Mouse (Mus musculus): ENCODE measurements around the gene Tmem82. TPM values are rescaled to one million over a fixed set of nuclear protein-coding genes. Genes with fewer than 3 reads are reported as not detected.

Gene Tmem82
- polyA plus RNA-seq, 1 experiment from 2014 or later: 0.74 TPM

DNA sequence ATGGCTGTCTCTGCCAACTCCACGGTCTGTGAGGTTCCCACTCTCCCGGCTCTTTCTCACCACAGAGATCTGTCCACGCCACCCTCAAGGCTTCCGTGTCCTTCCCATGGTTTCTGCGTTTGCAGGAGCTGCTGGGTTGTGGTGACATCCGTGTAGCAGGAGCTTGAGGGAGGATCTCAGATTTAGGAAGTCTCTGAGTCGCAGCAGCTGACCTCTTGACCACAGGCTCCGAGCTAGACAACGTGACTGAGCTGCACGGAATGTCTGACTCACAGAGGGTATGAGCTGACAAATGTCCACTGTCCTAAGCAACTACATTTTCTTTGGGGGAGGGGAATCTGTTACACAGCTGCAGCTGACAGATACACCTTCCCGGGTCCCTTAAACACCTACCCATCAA lies 12.6 kb downstream of the Tmem82 start, which contains the start of gene Fblim1:
TSS of gene Fblim1 (minus strand) at position 236 of the 400 bp plus-strand sequence.
- no peak within 1 kb of the TSS for H3K27ac ChIP-seq
- H3K9ac ChIP-seq: no peak within 1 kb of the TSS
- 82% methylated on average over 11 of the region's 11 CpGs for WGBS
- no peak within 1 kb of the TSS for H3K4me2 ChIP-seq
- H3K36me3 ChIP-seq: no peaks in the 10 kb centered on the region
- no peaks in the 10 kb centered on the region for H3K27me3 ChIP-seq
- H3K4me1 ChIP-seq: peaks cover 9% of the 10 kb centered on the region; the same call in 1 of the 2 replicates
- H3K9me3 ChIP-seq: no peaks in the 10 kb centered on the region
- no peak for ATAC-seq (ENCODE audit: insufficient number of reproducible peaks, insufficient read depth, low FRiP score, low TSS enrichment, low read depth)
- no peak within 1 kb of the TSS for H3K4me3 ChIP-seq

DNA sequence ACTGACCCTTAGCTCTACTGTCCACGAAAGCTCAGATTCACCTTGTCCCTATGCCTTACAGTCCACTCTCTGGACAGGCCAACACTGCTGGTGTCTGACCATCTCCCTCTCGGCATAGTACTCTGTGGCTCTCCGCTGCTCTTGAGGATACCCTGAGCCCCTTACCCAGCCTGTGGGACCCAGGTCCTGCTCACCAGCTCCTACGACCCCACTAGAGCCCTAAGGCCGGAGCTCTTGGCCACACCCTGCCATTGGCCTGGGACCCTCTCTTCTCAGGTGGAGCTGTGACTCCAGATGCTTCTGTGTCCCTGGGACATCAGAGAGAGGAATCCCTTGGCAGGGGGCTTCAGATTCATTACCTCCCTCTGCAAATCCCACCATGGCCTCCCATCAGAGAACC lies 13.0 kb downstream of the Tmem82 start:
- Histone ChIP-seq H3K9me3 (no peaks in the 10 kb centered on the region), H3K27me3 (no peaks in the 10 kb centered on the region), H3K36me3 (no peaks in the 10 kb centered on the region), H3K4me1 (peaks cover 10% of the 10 kb centered on the region), H3K4me2 (no peak overlapping the region), H3K9ac (no peak overlapping the region), H3K27ac (no peak overlapping the region), H3K4me3 (no peak overlapping the region)
- WGBS: 89% methylated on average over 5 of the region's 5 CpGs
- no peak for ATAC-seq (ENCODE audit: insufficient number of reproducible peaks, insufficient read depth, low FRiP score, low TSS enrichment, low read depth)

DNA sequence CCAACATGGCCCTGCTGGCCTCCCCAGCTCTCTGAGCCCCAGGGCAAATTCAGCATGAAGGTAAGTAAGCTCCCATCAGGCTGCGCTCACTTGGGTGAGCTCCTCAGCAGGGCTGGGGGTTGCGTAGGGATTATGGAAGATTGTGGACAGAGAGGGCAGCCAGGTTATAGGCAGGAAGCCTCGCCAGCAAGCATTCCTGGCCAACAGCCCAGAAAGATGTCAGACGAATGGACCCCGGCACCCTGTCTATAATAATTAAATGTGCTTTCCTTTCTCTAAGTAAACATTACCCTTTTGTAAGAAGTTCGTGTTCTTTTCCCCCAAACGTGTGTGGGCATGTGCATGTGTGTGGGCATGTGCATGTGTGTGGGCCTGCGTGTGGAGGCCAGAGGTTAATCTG lies 13.9 kb downstream of the Tmem82 start:
- H3K4me1 ChIP-seq: peaks cover 18% of the 10 kb centered on the region
- no peaks in the 10 kb centered on the region for H3K9me3 ChIP-seq
- H3K27ac ChIP-seq: peak overlapping the region; percentile 48
- ATAC-seq (ENCODE audit: insufficient number of reproducible peaks, insufficient read depth, low FRiP score, low TSS enrichment, low read depth): no peak
- H3K9ac ChIP-seq: no peak overlapping the region
- H3K4me2 ChIP-seq: no peak overlapping the region
- H3K36me3 ChIP-seq: no peaks in the 10 kb centered on the region
- H3K4me3 ChIP-seq: no peak overlapping the region
- no peaks in the 10 kb centered on the region for H3K27me3 ChIP-seq
- 48% methylated on average over 8 of the region's 8 CpGs for WGBS

DNA sequence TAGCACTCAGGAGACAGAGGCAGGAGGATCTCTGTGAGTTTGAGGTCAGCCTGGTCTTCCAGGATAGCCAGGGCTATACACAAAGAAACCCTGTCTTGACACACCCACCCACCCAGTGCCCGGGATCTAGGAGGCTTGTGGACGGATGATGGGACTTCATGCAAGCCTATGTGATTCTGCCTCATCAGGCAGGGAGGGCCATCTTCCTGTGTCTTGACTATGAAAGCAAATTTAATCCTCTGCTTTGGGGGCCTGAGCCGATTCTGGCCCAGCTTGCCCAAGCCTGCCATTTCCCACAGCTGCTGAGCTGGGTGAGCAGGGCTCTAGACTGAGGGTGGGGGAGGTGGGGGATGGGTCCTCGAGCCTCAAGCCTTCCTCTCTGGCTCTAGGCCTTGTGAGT lies 14.5 kb downstream of the Tmem82 start:
- Histone ChIP-seq H3K36me3 (no peaks in the 10 kb centered on the region), H3K9me3 (no peaks in the 10 kb centered on the region), H3K4me3 (no peak overlapping the region), H3K4me1 (peaks cover 20% of the 10 kb centered on the region), H3K9ac (no peak overlapping the region), H3K4me2 (no peak overlapping the region), H3K27ac (peak overlapping the region; percentile 48; the same call in 1 of the 2 replicates), H3K27me3 (no peaks in the 10 kb centered on the region)
- 60% methylated on average over 4 of the region's 4 CpGs for WGBS
- no peak for ATAC-seq (ENCODE audit: insufficient number of reproducible peaks, insufficient read depth, low FRiP score, low TSS enrichment, low read depth)

DNA sequence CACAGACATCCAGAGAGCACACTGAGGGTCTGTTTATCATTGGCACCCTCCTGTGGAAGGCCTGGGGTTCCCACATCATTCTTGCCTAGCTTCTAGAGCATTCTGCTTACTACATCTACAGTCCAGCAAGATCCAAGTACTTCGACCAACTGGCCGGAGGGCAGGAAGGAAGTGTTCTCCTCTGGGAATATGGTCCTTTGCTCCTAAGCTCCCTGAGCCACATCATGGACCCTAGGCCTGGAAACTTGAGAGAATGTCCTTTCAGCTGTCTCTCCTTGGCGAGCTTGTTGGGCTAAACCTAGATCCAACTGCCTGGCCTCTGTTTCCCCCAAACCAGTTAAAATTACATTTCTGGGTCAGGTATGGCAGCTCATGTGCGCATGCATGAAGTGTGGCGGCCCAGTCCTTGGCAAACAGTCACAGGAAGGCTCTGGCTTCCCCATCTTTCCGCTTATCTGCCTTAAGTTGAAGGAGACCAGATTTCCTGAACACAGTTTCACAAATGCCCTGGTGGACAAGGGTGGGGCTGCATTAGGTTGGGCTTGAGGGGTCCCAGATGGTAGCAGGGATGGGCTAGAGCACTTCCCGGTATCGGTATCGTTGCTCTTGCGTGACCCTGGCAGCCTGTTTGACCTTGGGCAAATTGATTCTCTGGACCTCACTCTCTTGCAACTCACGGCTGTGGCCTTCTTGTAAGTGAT lies 15.8 kb downstream of the Tmem82 start:
- H3K27me3 ChIP-seq: no peaks in the 10 kb centered on the region
- H3K9me3 ChIP-seq: no peaks in the 10 kb centered on the region
- WGBS: 70% methylated on average over 11 of the region's 11 CpGs
- no peak overlapping the region for H3K4me2 ChIP-seq
- H3K4me1 ChIP-seq: peaks cover 33% of the 10 kb centered on the region
- no peaks in the 10 kb centered on the region for H3K36me3 ChIP-seq
- ATAC-seq (ENCODE audit: insufficient number of reproducible peaks, insufficient read depth, low FRiP score, low TSS enrichment, low read depth): no peak
- no peak overlapping the region for H3K27ac ChIP-seq
- H3K4me3 ChIP-seq: no peak overlapping the region
- H3K9ac ChIP-seq: no peak overlapping the region

DNA sequence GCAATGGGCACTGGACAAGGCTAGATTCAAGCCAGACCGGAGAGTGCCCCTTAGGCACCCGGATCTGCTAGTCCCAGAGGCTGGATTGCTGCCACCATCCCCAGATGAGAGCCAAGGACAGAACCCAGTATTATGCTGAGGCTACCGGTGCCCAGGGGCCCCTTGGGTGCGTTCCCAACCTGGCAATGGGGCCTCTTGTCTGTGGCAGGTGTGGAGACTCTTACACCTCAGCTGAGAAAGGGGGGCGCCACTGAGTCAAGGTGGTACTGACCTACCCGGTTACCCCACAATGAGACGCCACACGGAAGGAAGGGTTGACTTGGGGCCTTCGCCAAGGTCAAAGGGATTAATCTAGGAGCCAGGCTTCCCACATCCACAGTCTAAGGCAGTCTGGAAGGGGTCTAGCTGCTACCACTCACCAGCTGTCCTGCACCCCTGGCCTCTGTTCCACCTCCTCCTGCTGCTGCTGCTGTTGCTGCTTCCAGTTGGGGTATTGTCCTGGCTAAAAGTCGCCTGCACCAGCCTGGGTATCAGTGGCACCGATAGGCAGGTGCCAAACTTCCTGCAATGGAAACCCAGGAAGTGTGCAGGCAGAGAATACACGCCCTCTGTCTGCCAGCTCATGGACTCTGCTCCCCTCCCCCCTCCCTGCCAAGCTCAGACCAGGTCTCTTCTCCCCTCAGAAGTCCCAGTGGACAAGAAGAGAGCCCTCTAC lies 17.1 kb downstream of the Tmem82 start:
- Histone ChIP-seq H3K4me3 (no peak overlapping the region), H3K27me3 (no peaks in the 10 kb centered on the region), H3K36me3 (no peaks in the 10 kb centered on the region), H3K9me3 (no peaks in the 10 kb centered on the region), H3K9ac (no peak overlapping the region), H3K4me1 (peaks cover 33% of the 10 kb centered on the region), H3K4me2 (no peak overlapping the region), H3K27ac (no peak overlapping the region)
- no peak for ATAC-seq (ENCODE audit: insufficient number of reproducible peaks, insufficient read depth, low FRiP score, low TSS enrichment, low read depth)
- WGBS: 78% methylated on average over 12 of the region's 12 CpGs

DNA sequence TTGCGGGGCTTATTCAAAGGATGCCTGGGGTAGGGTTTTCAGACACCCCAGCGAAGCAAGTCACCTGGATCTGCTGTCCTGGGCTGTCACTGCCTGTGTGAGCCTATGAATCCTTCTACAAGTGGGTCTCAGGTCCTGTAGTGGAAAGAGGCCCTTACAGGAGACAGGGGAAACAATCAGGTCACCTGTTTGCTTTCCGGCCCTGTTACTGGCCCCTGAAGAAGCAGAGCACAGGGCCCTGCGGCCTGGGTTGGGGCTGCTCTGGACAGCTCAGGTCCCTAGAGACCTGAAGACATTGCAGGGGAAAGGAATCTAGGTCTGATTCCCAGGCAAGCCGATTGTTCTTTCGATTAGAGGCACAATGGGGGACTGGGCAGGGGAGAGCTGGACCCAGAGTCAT lies 18.1 kb downstream of the Tmem82 start:
- H3K9ac ChIP-seq: no peak overlapping the region
- H3K36me3 ChIP-seq: peaks cover 4% of the 10 kb centered on the region
- WGBS: 19% methylated on average over 6 of the region's 6 CpGs
- H3K4me2 ChIP-seq: peak overlapping the region; percentile 93; the same call in 1 of the 2 replicates
- peaks cover 33% of the 10 kb centered on the region for H3K4me1 ChIP-seq
- H3K27me3 ChIP-seq: no peaks in the 10 kb centered on the region
- no peak overlapping the region for H3K4me3 ChIP-seq
- peak overlapping the region; percentile 79 for H3K27ac ChIP-seq
- no peaks in the 10 kb centered on the region for H3K9me3 ChIP-seq
- ATAC-seq (ENCODE audit: insufficient number of reproducible peaks, insufficient read depth, low FRiP score, low TSS enrichment, low read depth): no peak

DNA sequence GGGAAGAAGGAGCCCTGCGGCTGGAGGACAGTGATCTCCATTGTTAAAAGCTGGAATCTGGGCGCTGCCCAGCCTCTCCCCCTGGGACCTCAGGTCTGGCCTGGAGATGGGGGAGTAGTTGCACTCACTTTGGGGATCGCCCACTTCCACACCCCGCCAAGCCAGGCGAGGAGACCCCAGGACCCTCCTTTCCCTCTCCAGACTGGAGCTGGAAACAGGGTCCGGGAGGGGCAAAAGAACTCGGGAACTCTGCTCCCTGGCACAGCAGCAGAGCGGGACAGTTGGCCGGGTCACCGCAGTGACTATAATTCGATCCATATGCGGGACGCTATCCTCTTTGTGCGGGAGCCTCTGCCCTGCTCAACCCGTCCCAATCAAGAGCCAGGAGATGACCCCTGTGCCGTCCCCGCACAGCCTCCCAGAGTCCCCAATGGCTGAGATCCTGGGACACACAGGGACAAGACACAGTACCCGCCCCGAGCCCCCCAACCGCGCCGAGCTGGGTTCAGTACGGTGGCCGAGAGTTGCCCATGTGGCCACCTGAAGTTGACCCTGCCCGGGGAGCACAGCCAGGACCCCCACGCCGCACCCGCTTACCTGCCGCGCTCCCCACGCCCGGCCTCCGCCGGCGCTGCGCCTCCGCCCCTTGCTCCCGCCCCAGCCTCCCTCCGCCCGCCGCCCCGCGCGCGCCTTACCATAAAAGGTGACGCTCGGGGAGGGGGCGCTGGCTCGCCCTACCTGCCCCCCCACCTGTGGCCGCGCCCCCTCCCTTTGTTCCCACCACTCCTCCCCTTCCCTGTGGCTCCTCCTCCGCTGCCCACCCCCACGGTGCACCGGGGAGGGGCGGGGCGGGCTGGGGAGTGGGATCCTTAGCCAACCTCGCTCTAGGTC lies 18.9 kb downstream of the Tmem82 start:
- 1% methylated on average over 53 of the region's 57 CpGs for WGBS

DNA sequence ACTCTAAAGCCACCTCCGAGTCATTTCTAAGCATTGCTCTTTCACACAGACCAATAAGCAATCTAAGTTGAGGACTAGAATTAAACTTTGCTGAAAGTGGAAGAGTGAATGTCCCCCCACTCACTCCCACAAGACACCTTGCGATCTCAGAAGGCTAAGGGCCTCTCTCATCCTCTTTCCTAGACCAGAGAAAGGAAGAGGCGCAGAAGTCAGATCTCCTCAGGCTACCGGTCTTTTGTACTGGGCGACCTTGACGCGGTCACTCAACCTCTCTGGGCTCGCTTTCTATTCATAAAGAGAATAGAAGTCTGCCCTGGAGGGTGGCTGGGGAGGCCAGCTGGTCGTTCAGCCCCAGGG lies 19.6 kb downstream of the Tmem82 start:
- Histone ChIP-seq H3K9me3 (no peaks in the 10 kb centered on the region), H3K27ac (peak overlapping the region; percentile 79), H3K36me3 (peaks cover 19% of the 10 kb centered on the region), H3K9ac (peak overlapping the region; percentile 80), H3K4me1 (peaks cover 28% of the 10 kb centered on the region), H3K27me3 (no peaks in the 10 kb centered on the region), H3K4me2 (peak overlapping the region; percentile 93), H3K4me3 (peak overlapping the region; percentile 66)
- WGBS: 1% methylated on average over 9 of the region's 9 CpGs
- no peak for ATAC-seq (ENCODE audit: insufficient number of reproducible peaks, insufficient read depth, low FRiP score, low TSS enrichment, low read depth)

More for the DNA sequence above, 18.9 kb downstream of the Tmem82 start:
- Histone ChIP-seq H3K27ac (peak overlapping the region; percentile 79), H3K36me3 (peaks cover 13% of the 10 kb centered on the region), H3K4me3 (peak overlapping the region; percentile 66), H3K27me3 (no peaks in the 10 kb centered on the region), H3K4me2 (peak overlapping the region; percentile 93), H3K9ac (peak overlapping the region; percentile 80), H3K9me3 (no peaks in the 10 kb centered on the region), H3K4me1 (peaks cover 33% of the 10 kb centered on the region)
- peak; percentile 21; the same call in 1 of the 2 replicates for ATAC-seq (ENCODE audit: insufficient number of reproducible peaks, insufficient read depth, low FRiP score, low TSS enrichment, low read depth)

DNA sequence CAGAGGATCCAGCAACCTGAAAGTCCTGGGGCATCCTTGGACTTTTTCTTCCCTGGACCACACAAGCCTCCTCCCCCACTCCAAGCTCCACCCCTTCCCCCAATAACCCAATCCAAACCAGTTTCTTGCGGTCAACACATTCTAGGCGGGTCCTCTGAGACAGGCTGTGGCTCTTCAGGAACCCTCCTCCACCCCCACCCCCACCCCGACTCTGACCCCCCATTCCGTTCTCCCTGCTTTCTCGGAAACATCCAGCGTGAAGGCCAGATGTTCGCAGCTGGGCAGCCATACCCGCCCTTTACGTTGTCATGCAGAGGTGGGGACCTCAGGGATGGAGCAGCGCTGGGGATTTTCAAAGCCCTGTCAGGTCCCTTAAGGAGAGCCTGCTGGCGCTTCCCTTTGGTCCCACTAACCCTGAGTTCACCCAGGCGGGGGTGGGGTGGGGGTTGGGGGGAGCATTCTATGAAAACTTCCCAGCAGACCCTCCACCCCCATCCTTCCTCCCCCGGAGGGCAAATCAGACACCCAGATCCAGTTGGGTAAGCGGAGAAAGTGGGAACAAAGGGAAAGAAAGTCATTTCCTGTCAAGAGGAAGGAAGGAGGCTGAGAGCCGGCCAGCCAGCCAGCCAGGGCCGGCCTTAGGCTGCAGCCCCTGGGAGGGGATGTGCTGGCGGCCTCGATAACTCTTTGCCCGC lies 20.1 kb downstream of the Tmem82 start:
- Histone ChIP-seq H3K27ac (peak overlapping the region; percentile 79), H3K9ac (peak overlapping the region; percentile 80), H3K9me3 (no peaks in the 10 kb centered on the region), H3K27me3 (no peaks in the 10 kb centered on the region), H3K4me1 (peaks cover 28% of the 10 kb centered on the region), H3K36me3 (peaks cover 22% of the 10 kb centered on the region), H3K4me3 (peak overlapping the region; percentile 66), H3K4me2 (peak overlapping the region; percentile 93)
- no peak for ATAC-seq (ENCODE audit: insufficient number of reproducible peaks, insufficient read depth, low FRiP score, low TSS enrichment, low read depth)
- under 1% methylated on average over 19 of the region's 19 CpGs for WGBS
